Mouse (Mus musculus): ENCODE results near the gene Sat2.

- TF ChIP-seq CTCF (IDR thresholded peaks at IDR 0.05; ENCODE audit: insufficient read depth, low read depth, low read length) (no peak), POLR2A (IDR thresholded peaks at IDR 0.05; ENCODE audit: insufficient read depth, low read depth, low read length) (no peak)
Measured at GRCm38 (mm10) chr11:69653399-69653798, 31.6 kb downstream of the Sat2 start.
